8 mouse cellular contexts compared by ENCODE assay signal in genomic region chr7:60003921-60004605, GRCm38 (mm10). TPM values are rescaled to one million over a fixed set of nuclear protein-coding genes. Genes with fewer than 3 reads are reported as not detected.
DNase-seq lines count a peak whose midpoint lies in the region; ATAC-seq lines count a peak whose summit lies in the region.

No protein-coding gene starts in this region.

- peak; percentile 1 for DNase-seq in CD4-positive, CD25-positive, alpha-beta regulatory T cell, adult 2 months (ENCODE audit: low read depth, low spot score)
- DNase-seq in c-Kit-positive CD71-positive TER-119-negative erythroid progenitor cells, embryonic 14.5 days (ENCODE audit: low read depth): peak; percentile 7
- peak; percentile 77 for DNase-seq in hindbrain, embryonic 11.5 days (ENCODE audit: low spot score)
- DNase-seq in layer of hippocampus, postnatal 14 days (ENCODE audit: low spot score in 2 of 2): peak; percentile 27 to 50
- DNase-seq in right cerebral cortex, postnatal 25 days: peak; percentile 33

- peak overlapping the region; percentile 69 for H3K9ac ChIP-seq in forebrain, embryonic 12.5 days
- H3K9ac ChIP-seq in hindbrain, embryonic 11.5 days (ENCODE audit: low read depth, low read length): peak overlapping the region; percentile 66
- H3K9ac ChIP-seq in lung, embryonic 16.5 days (ENCODE audit: low read length): peak overlapping the region; percentile 69

- peak overlapping the region; percentile 59 for H3K4me3 ChIP-seq in forebrain, embryonic 12.5 days (replicated peaks)
- peak overlapping the region; percentile 54 for H3K4me3 ChIP-seq in hindbrain, embryonic 11.5 days (ENCODE audit: low read depth, low read length)
- H3K4me3 ChIP-seq in lung, embryonic 16.5 days (ENCODE audit: low read length): peak overlapping the region; percentile 50

- WGBS in forebrain, embryonic 12.5 days: 43% methylated on average over 22 of the region's 22 CpGs
- 50% methylated on average over 22 of the region's 22 CpGs for WGBS in hindbrain, embryonic 11.5 days
- 39% methylated on average over 22 of the region's 22 CpGs for WGBS in lung, embryonic 16.5 days

- H3K4me1 ChIP-seq in forebrain, embryonic 12.5 days: no peaks in the 10 kb centered on the region
- no peaks in the 10 kb centered on the region for H3K4me1 ChIP-seq in hindbrain, embryonic 11.5 days (replicated peaks; ENCODE audit: control insufficient read depth, insufficient read depth, low read length)
- peaks cover 5% of the 10 kb centered on the region; the same call in 1 of the 2 replicates for H3K4me1 ChIP-seq in lung, embryonic 16.5 days (replicated peaks; ENCODE audit: control insufficient read depth, insufficient read depth, low read length)

- no peaks in the 10 kb centered on the region for H3K36me3 ChIP-seq in forebrain, embryonic 12.5 days (replicated peaks)
- no peaks in the 10 kb centered on the region for H3K36me3 ChIP-seq in hindbrain, embryonic 11.5 days (ENCODE audit: control insufficient read depth, insufficient read depth, low read length)
- no peaks in the 10 kb centered on the region for H3K36me3 ChIP-seq in lung, embryonic 16.5 days (ENCODE audit: control insufficient read depth, insufficient read depth, low read length)

- peak overlapping the region; percentile 91 for H3K27ac ChIP-seq in forebrain, embryonic 12.5 days
- H3K27ac ChIP-seq in hindbrain, embryonic 11.5 days (ENCODE audit: low read depth, low read length): peak overlapping the region; percentile 77
- H3K27ac ChIP-seq in lung, embryonic 16.5 days (ENCODE audit: low read length): no peak overlapping the region

- H3K9me3 ChIP-seq in forebrain, embryonic 12.5 days: peaks cover 10% of the 10 kb centered on the region
- H3K9me3 ChIP-seq in hindbrain, embryonic 11.5 days (ENCODE audit: control insufficient read depth, low read length): no peaks in the 10 kb centered on the region; the same call in 1 of the 2 replicates
- H3K9me3 ChIP-seq in lung, embryonic 16.5 days (ENCODE audit: control insufficient read depth, low read length): peaks cover 8% of the 10 kb centered on the region

- peak overlapping the region; percentile 50 for H3K4me2 ChIP-seq in forebrain, embryonic 12.5 days
- peak overlapping the region; percentile 42 for H3K4me2 ChIP-seq in hindbrain, embryonic 11.5 days (replicated peaks; ENCODE audit: low read depth, low read length)
- peak overlapping the region; percentile 62 for H3K4me2 ChIP-seq in lung, embryonic 16.5 days (ENCODE audit: low read depth, low read length)

- H3K27me3 ChIP-seq in forebrain, embryonic 12.5 days: no peaks in the 10 kb centered on the region
- no peaks in the 10 kb centered on the region for H3K27me3 ChIP-seq in hindbrain, embryonic 11.5 days (ENCODE audit: control insufficient read depth, insufficient read depth, low read length)
- no peaks in the 10 kb centered on the region for H3K27me3 ChIP-seq in lung, embryonic 16.5 days (ENCODE audit: control insufficient read depth, insufficient read depth, low read depth, low read length)

- no peak for ATAC-seq in CD4-positive, CD25-positive, alpha-beta regulatory T cell, adult 4 months
- ATAC-seq in forebrain, embryonic 12.5 days (ENCODE audit: low FRiP score): peak; percentile 91
- peak; percentile 91 for ATAC-seq in hindbrain, embryonic 11.5 days (ENCODE audit: low FRiP score)
- peak; percentile 87 for ATAC-seq in lung, embryonic 16.5 days (ENCODE audit: low read depth)

RNA-seq across cellular contexts. Expression of gene Snurf, which starts 0.8 kb away (rescaled TPM):
- not detected for polyA plus RNA-seq in CD4-positive, CD25-positive, alpha-beta regulatory T cell, adult 4 months (2017; shearing (Covaris generic))
- polyA plus RNA-seq in forebrain, embryonic 12.5 days (2016; fragmentation: Nextera tagmentation; extraction: Ambion mirVana): 147 and 197 TPM in 2 replicates
- polyA plus RNA-seq in hindbrain, embryonic 11.5 days (2014; fragmentation: Nextera tagmentation; extraction: Ambion mirVana): 150 and 155 TPM in 2 replicates
- 1,000 to 10,000 TPM; 2,307 to 2,496 TPM for total RNA-seq in layer of hippocampus, postnatal 14 days (2021)
- polyA plus RNA-seq in lung, embryonic 16.5 days (2015; fragmentation: Nextera tagmentation; extraction: Ambion mirVana): 15.5 and 31.7 TPM in 2 replicates

RNA-seq across cellular contexts. Expression of gene Gm38393, which starts 0.8 kb away (rescaled TPM):
- not detected for polyA plus RNA-seq in CD4-positive, CD25-positive, alpha-beta regulatory T cell, adult 4 months (2017; shearing (Covaris generic))
- polyA plus RNA-seq in forebrain, embryonic 12.5 days (2016; fragmentation: Nextera tagmentation; extraction: Ambion mirVana): 2.4 and 2.6 TPM in 2 replicates
- polyA plus RNA-seq in hindbrain, embryonic 11.5 days (2014; fragmentation: Nextera tagmentation; extraction: Ambion mirVana): 1.7 and 3.1 TPM in 2 replicates
- total RNA-seq in layer of hippocampus, postnatal 14 days (2021): 10 to 100 TPM; 58.4 to 80.0 TPM
- polyA plus RNA-seq in lung, embryonic 16.5 days (2015; fragmentation: Nextera tagmentation; extraction: Ambion mirVana): 0.18 and 0.43 TPM in 2 replicates

Comparison
In these comparisons a context has a peak if more than half of its experiments do, and no peak if none do; other contexts are left out.
1. DNase-seq: peak in every context shown above with its lines; median percentile 77 in hindbrain, embryonic 11.5 days; 38 in layer of hippocampus, postnatal 14 days; 33 in right cerebral cortex, postnatal 25 days; 7 in c-Kit-positive CD71-positive TER-119-negative erythroid progenitor cells, embryonic 14.5 days; 1 in CD4-positive, CD25-positive, alpha-beta regulatory T cell, adult 2 months.
2. RNA of gene Snurf, which starts 0.8 kb away (polyA plus RNA-seq): 147 to 197 TPM in forebrain, embryonic 12.5 days, 150 to 155 TPM in hindbrain, embryonic 11.5 days and 15.5 to 31.7 TPM in lung, embryonic 16.5 days; not detected in CD4-positive, CD25-positive, alpha-beta regulatory T cell, adult 4 months; every median in the first group is over 10 times any median in the second.
3. Peak in every context shown above with its lines, with median percentiles within 50 percentile points of each other: H3K4me2 ChIP-seq, H3K4me3 ChIP-seq and H3K9ac ChIP-seq.